Mouse (Mus musculus): ENCODE results near the gene Gm17079. TPM values are rescaled to one million over a fixed set of nuclear protein-coding genes. Genes with fewer than 3 reads are reported as not detected.

Gene Gm17079
- polyA plus RNA-seq, 1 experiment from 2014 or later: not detected

Other genes with a start within 250 kb of the Gm17079 start
- not detected in 2 replicates for gene Vmn2r89, start 243.6 kb downstream of the Gm17079 start, polyA plus RNA-seq (2014; fragmentation: Nextera tagmentation; extraction: Ambion mirVana)
- not detected in 2 replicates for gene Gm5622, start 142.7 kb downstream of the Gm17079 start, polyA plus RNA-seq (2014; fragmentation: Nextera tagmentation; extraction: Ambion mirVana)
- gene Gm17175, start 121.4 kb downstream of the Gm17079 start, polyA plus RNA-seq (2014; fragmentation: Nextera tagmentation; extraction: Ambion mirVana): not detected in 2 replicates
- not detected in 2 replicates for gene Gm17174, start 103.3 kb downstream of the Gm17079 start, polyA plus RNA-seq (2014; fragmentation: Nextera tagmentation; extraction: Ambion mirVana)
- not detected in 2 replicates for gene Gm17078, start 84.2 kb downstream of the Gm17079 start, polyA plus RNA-seq (2014; fragmentation: Nextera tagmentation; extraction: Ambion mirVana)
- gene Gm4181, start 59.8 kb downstream of the Gm17079 start, polyA plus RNA-seq (2014; fragmentation: Nextera tagmentation; extraction: Ambion mirVana): not detected in 2 replicates
- gene Gm5800, start 21.7 kb upstream of the Gm17079 start, polyA plus RNA-seq (2014; fragmentation: Nextera tagmentation; extraction: Ambion mirVana): not detected in 2 replicates
- gene Ang4, start 78.1 kb upstream of the Gm17079 start, polyA plus RNA-seq (2014; fragmentation: Nextera tagmentation; extraction: Ambion mirVana): not detected in 2 replicates
- gene AY358078, start 104.6 kb upstream of the Gm17079 start, polyA plus RNA-seq (2014; fragmentation: Nextera tagmentation; extraction: Ambion mirVana): not detected in 2 replicates
- gene Ear6, start 158.2 kb upstream of the Gm17079 start, polyA plus RNA-seq (2014; fragmentation: Nextera tagmentation; extraction: Ambion mirVana): not detected in 2 replicates
- gene Mettl17, start 189.4 kb upstream of the Gm17079 start, polyA plus RNA-seq (2014; fragmentation: Nextera tagmentation; extraction: Ambion mirVana): 69.8 and 99.4 TPM in 2 replicates
- 1.6 and 1.9 TPM in 2 replicates for gene Slc39a2, start 197.4 kb upstream of the Gm17079 start, polyA plus RNA-seq (2014; fragmentation: Nextera tagmentation; extraction: Ambion mirVana)
- 168 and 194 TPM in 2 replicates for gene Ndrg2, start 218.7 kb upstream of the Gm17079 start, polyA plus RNA-seq (2014; fragmentation: Nextera tagmentation; extraction: Ambion mirVana)
- not detected in 2 replicates for gene Tppp2, start 223.0 kb upstream of the Gm17079 start, polyA plus RNA-seq (2014; fragmentation: Nextera tagmentation; extraction: Ambion mirVana)
- not detected in 2 replicates for gene Rnase13, start 227.3 kb upstream of the Gm17079 start, polyA plus RNA-seq (2014; fragmentation: Nextera tagmentation; extraction: Ambion mirVana)